In the genomic region with DNA sequence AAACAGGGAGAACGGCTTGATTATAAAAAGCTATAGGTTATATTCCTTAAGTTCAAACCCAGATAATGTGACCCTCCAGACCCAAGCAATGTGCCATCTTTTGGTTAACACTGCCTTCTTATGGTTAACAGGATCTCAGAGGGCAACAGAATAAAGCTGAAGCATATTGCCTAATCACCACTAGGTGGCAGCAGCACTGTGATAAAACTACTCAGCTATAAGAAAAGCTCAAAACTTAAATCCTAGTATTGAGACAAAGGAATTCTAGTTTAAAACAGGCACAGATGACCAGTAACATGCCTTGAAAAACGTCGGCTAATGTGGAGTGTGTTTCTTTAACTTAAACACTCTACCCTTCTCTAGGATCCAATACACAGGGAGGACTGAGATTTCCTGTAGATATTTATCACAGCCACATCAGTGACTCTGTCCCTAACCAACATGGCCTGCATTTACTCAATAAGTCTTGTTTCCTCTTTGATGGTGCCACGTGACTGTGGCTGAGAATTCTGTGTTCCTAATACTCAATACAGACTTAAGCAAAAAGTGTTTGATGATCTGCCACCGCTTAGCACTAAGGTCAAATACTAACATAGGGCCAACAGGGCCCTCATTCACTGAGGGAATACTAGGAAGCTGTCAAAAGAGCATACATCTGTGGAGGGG, we compare ENCODE assay signal across 7 mouse cellular contexts. TPM values are rescaled to one million over a fixed set of nuclear protein-coding genes. Genes with fewer than 3 reads are reported as not detected.
A peak's percentile ranks its signal among the peaks of the same experiment; 100 is the strongest.
DNase-seq lines count a peak whose midpoint lies in the region; ATAC-seq and TF ChIP-seq lines count a peak whose summit lies in the region.

No protein-coding gene starts in this region.

- no peak for TF ChIP-seq EP300 in liver, postnatal 0 days (IDR thresholded peaks at IDR 0.05; ENCODE audit: low read depth)

- H3K4me3 ChIP-seq in liver, postnatal 0 days (ENCODE audit: low read depth, low read length): no peak overlapping the region

- ATAC-seq in granulocyte monocyte progenitor cell, adult 5-6 weeks (replicated peaks; ENCODE audit: poor library complexity, severe bottlenecking): peak; percentile 28
- ATAC-seq in liver, postnatal 0 days: no peak

- no peak overlapping the region for H3K9ac ChIP-seq in liver, postnatal 0 days (replicated peaks)

- H3K27me3 ChIP-seq in liver, postnatal 0 days (ENCODE audit: insufficient read depth, low read length): no peaks in the 10 kb centered on the region

- no peaks in the 10 kb centered on the region for H3K9me3 ChIP-seq in liver, postnatal 0 days (ENCODE audit: low read length)

- 34% methylated on average over 5 of the region's 5 CpGs for WGBS in liver, postnatal 0 days (ENCODE audit: insufficient replicate concordance)

- H3K4me2 ChIP-seq in liver, postnatal 0 days (ENCODE audit: low read depth, low read length): no peak overlapping the region

- H3K27ac ChIP-seq in liver, postnatal 0 days (ENCODE audit: low read depth): no peak overlapping the region

- TF ChIP-seq CTCF in liver, postnatal 0 days (IDR thresholded peaks at IDR 0.05; ENCODE audit: low read depth): peak; percentile 91

- H3K36me3 ChIP-seq in liver, postnatal 0 days (replicated peaks; ENCODE audit: insufficient read depth, low read length): 0 out of 2 replicates have a peak, but pooled peaks cover 4% of the 10 kb centered on the region

- H3K4me1 ChIP-seq in liver, postnatal 0 days (ENCODE audit: insufficient read depth): peaks cover 20% of the 10 kb centered on the region

- DNase-seq in layer of hippocampus, adult 11-12 months (ENCODE audit: low spot score): peak; percentile 62
- no peak for DNase-seq in layer of hippocampus, postnatal 36 days
- peak; percentile 26 to 47 for DNase-seq in CD8-positive naive resting alpha-beta T cell, adult 2 months (ENCODE audit: low read depth in 2 of 2, low spot score in 2 of 2)
- DNase-seq in R1 (ENCODE audit: low read depth, low spot score): peak; percentile 80
- no peak for DNase-seq in liver, postnatal 0 days
- peak; percentile 40 for DNase-seq in thymus, postnatal 25 days

RNA-seq across cellular contexts. Expression of a gene that starts 3.8 kb away (rescaled TPM):
- 100 to 1,000 TPM; 100 to 111 TPM for total RNA-seq in layer of hippocampus, postnatal 36 days (2021)
- total RNA-seq in granulocyte monocyte progenitor cell, adult 5-6 weeks (2014; fragmentation: Nextera tagmentation): 111 and 222 TPM in 2 replicates
- 120 and 157 TPM in 2 replicates for total RNA-seq in granulocyte monocyte progenitor cell, adult 5-6 weeks (2017)
- 123 and 126 TPM in 2 replicates for polyA plus RNA-seq in liver, postnatal 0 days (2015; fragmentation: Nextera tagmentation; extraction: Ambion mirVana)

RNA-seq across cellular contexts. Expression of a gene that starts 4.0 kb away (rescaled TPM):
- 10 to 100 TPM; 29.5 to 31.0 TPM for total RNA-seq in layer of hippocampus, postnatal 36 days (2021)
- total RNA-seq in granulocyte monocyte progenitor cell, adult 5-6 weeks (2014; fragmentation: Nextera tagmentation): 35.8 and 36.3 TPM in 2 replicates
- 43.3 TPM in 2 replicates for total RNA-seq in granulocyte monocyte progenitor cell, adult 5-6 weeks (2017)
- 15.5 and 16.6 TPM in 2 replicates for polyA plus RNA-seq in liver, postnatal 0 days (2015; fragmentation: Nextera tagmentation; extraction: Ambion mirVana)

Comparison
In these comparisons a context has a peak if more than half of its experiments do, and no peak if none do; other contexts are left out.
1. DNase-seq: peak in layer of hippocampus, adult 11-12 months (single experiment), CD8-positive naive resting alpha-beta T cell, adult 2 months (2 of 2), R1 (single experiment) and thymus, postnatal 25 days (single experiment); none in layer of hippocampus, postnatal 36 days (0 of 2) and liver, postnatal 0 days (single experiment).